Mouse (Mus musculus) forebrain, embryonic 10.5 days (tissue): ENCODE results near the gene Abl1. TPM values are rescaled to one million over a fixed set of nuclear protein-coding genes. Genes with fewer than 3 reads are reported as not detected.

Source experiments
- DNase-seq: peaks from one replicate; pipeline ENCODE4 v3.0.0-alpha.2; 2017; ENCODE audit warnings: low spot score; ENCODE audit errors: extremely low spot score
- H3K27ac ChIP-seq: fragments of 300-500 bp; sonication (generic); 2 replicates; pipeline ENCODE4 v1.5.1; 2016; ENCODE audit warnings: mild to moderate bottlenecking
- H3K27me3 ChIP-seq: fragments of 300-500 bp; sonication (generic); 2 replicates; pipeline ENCODE4 v1.6.1; 2016; ENCODE audit warnings: mild to moderate bottlenecking; ENCODE audit not compliant: poor library complexity, severe bottlenecking
- H3K36me3 ChIP-seq: fragments of 300-500 bp; sonication (generic); replicated peaks from 2 replicates; pipeline ENCODE4 v1.6.1; 2016; ENCODE audit warnings: mild to moderate bottlenecking, moderate library complexity
- H3K4me1 ChIP-seq: fragments of 300-500 bp; sonication (generic); 2 replicates; pipeline ENCODE4 v1.6.1; 2016
- H3K4me3 ChIP-seq: fragments of 300-500 bp; sonication (generic); 2 replicates; pipeline ENCODE4 v1.5.1; 2016; ENCODE audit warnings: mild to moderate bottlenecking, moderate library complexity
- H3K9me3 ChIP-seq: fragments of 300-500 bp; sonication (generic); 2 replicates; pipeline ENCODE4 v1.6.1; 2016; ENCODE audit warnings: mild to moderate bottlenecking, moderate library complexity
- WGBS: fragments of 180-500 bp; shearing (Covaris S2); methylation state at CpG from one replicate; pipeline ENCODE4 v1.1.7; 2016; 5-methylcytosine and 5-hydroxymethylcytosine counted together
- polyA plus RNA-seq: library from polyadenylated mRNA; unstranded; fragments of >200 nt; fragmentation: Nextera tagmentation; extraction: Ambion mirVana; gene quantifications from 2 replicates; pipeline ENCODE4 v1.2.1, GENCODE M21; 2016

Gene Abl1
- 51.0 and 51.9 TPM in 2 replicates for polyA plus RNA-seq

GRCm38 (mm10) chr2:31688074-31688925, at the start of gene Abl1:
Abl1 (plus strand) TSS chr2:31688376.
- Histone ChIP-seq H3K4me1 (peaks cover 39% of the 10 kb centered on the region), H3K36me3 (peaks cover 20% of the 10 kb centered on the region), H3K27me3 (no peaks in the 10 kb centered on the region), H3K27ac (peak within 1 kb of the TSS; percentile 97), H3K4me3 (peak within 1 kb of the TSS; percentile 80), H3K9me3 (no peaks in the 10 kb centered on the region)
- WGBS, result under 1% methylated on average over 63 of the region's 64 CpGs
- peak; percentile 96 for DNase-seq

- Histone ChIP-seq H3K27ac (peak overlapping the region; percentile 74; the same call in 1 of the 2 replicates), H3K36me3 (no peaks in the 10 kb centered on the region), H3K4me3 (peak overlapping the region; percentile 52), H3K4me1 (peaks cover 89% of the 10 kb centered on the region), H3K27me3 (peaks cover 100% of the 10 kb centered on the region), H3K9me3 (no peaks in the 10 kb centered on the region)
- under 1% methylated on average over 33 of the region's 34 CpGs for WGBS
- DNase-seq, result peak; percentile 37
These were observed 49.4 kb upstream of the Abl1 start for GRCm38 (mm10) chr2:31638581-31639465.

GRCm38 (mm10) chr2:31639466-31639760, 48.8 kb upstream of the Abl1 start:
- Histone ChIP-seq H3K4me1 (peaks cover 88% of the 10 kb centered on the region), H3K4me3 (peak overlapping the region; percentile 47), H3K27ac (peak overlapping the region; percentile 74; the same call in 1 of the 2 replicates), H3K27me3 (peaks cover 100% of the 10 kb centered on the region), H3K36me3 (no peaks in the 10 kb centered on the region), H3K9me3 (no peaks in the 10 kb centered on the region)
- DNase-seq, result no peak
- 0% methylated on average over 13 of the region's 13 CpGs for WGBS

- DNase-seq, result peak; percentile 43
- Histone ChIP-seq H3K4me3 (peak within 1 kb of the TSS; percentile 47), H3K27ac (peak within 1 kb of the TSS; percentile 74), H3K27me3 (peaks cover 100% of the 10 kb centered on the region), H3K9me3 (no peaks in the 10 kb centered on the region), H3K4me1 (peaks cover 81% of the 10 kb centered on the region), H3K36me3 (no peaks in the 10 kb centered on the region)
- WGBS, result under 1% methylated on average over 41 of the region's 41 CpGs
These were observed 48.1 kb upstream of the Abl1 start, which contains the start of gene Prdm12 for GRCm38 (mm10) chr2:31639901-31640608. Prdm12 (plus strand) TSS chr2:31640037.

- H3K36me3 ChIP-seq, result no peaks in the 10 kb centered on the region
- peak overlapping the region; percentile 47 for H3K4me3 ChIP-seq
- peak overlapping the region; percentile 74; the same call in 1 of the 2 replicates for H3K27ac ChIP-seq
- peak; percentile 72 for DNase-seq
- under 1% methylated on average over 48 of the region's 48 CpGs for WGBS
- H3K27me3 ChIP-seq, result peaks cover 100% of the 10 kb centered on the region
- H3K4me1 ChIP-seq, result peaks cover 73% of the 10 kb centered on the region
- no peaks in the 10 kb centered on the region for H3K9me3 ChIP-seq
These were observed 47.3 kb upstream of the Abl1 start for GRCm38 (mm10) chr2:31640609-31641507.

GRCm38 (mm10) chr2:31641508-31641830, 46.7 kb upstream of the Abl1 start:
- Histone ChIP-seq H3K27ac (peak overlapping the region; percentile 62; the same call in 1 of the 2 replicates), H3K27me3 (peaks cover 100% of the 10 kb centered on the region), H3K9me3 (no peaks in the 10 kb centered on the region), H3K36me3 (no peaks in the 10 kb centered on the region), H3K4me3 (peak overlapping the region; percentile 47), H3K4me1 (peaks cover 67% of the 10 kb centered on the region)
- no peak for DNase-seq
- 1% methylated on average over 11 of the region's 11 CpGs for WGBS

- H3K36me3 ChIP-seq, result no peaks in the 10 kb centered on the region
- no peaks in the 10 kb centered on the region for H3K9me3 ChIP-seq
- WGBS, result under 1% methylated on average over 18 of the region's 18 CpGs
- peaks cover 100% of the 10 kb centered on the region for H3K27me3 ChIP-seq
- peaks cover 63% of the 10 kb centered on the region for H3K4me1 ChIP-seq
- H3K4me3 ChIP-seq, result peak overlapping the region; percentile 47
- DNase-seq, result no peak
- H3K27ac ChIP-seq, result no peak overlapping the region
These were observed 46.2 kb upstream of the Abl1 start for GRCm38 (mm10) chr2:31641929-31642328.

GRCm38 (mm10) chr2:31653971-31654853, 34.0 kb upstream of the Abl1 start:
- Histone ChIP-seq H3K4me1 (peaks cover 18% of the 10 kb centered on the region), H3K4me3 (peak overlapping the region; percentile 62), H3K27me3 (peaks cover 100% of the 10 kb centered on the region), H3K36me3 (no peaks in the 10 kb centered on the region; the same call in 1 of the 2 replicates), H3K27ac (peak overlapping the region; percentile 25; the same call in 1 of the 2 replicates), H3K9me3 (peaks cover 8% of the 10 kb centered on the region; the same call in 1 of the 2 replicates)
- DNase-seq, result peak; percentile 40
- WGBS, result under 1% methylated on average over 109 of the region's 109 CpGs

- DNase-seq, result peak; percentile 50
- 6% methylated on average over 22 of the region's 22 CpGs for WGBS
- peaks cover 14% of the 10 kb centered on the region for H3K9me3 ChIP-seq
These were observed 33.2 kb upstream of the Abl1 start for GRCm38 (mm10) chr2:31654854-31655559.

GRCm38 (mm10) chr2:31656374-31656773, 31.8 kb upstream of the Abl1 start:
- Histone ChIP-seq H3K4me1 (peaks cover 18% of the 10 kb centered on the region), H3K27ac (no peak overlapping the region), H3K4me3 (no peak overlapping the region), H3K27me3 (peaks cover 94% of the 10 kb centered on the region), H3K9me3 (peaks cover 14% of the 10 kb centered on the region), H3K36me3 (no peaks in the 10 kb centered on the region; the same call in 1 of the 2 replicates)
- 87% methylated on average over 7 of the region's 7 CpGs for WGBS
- no peak for DNase-seq

More at GRCm38 (mm10) chr2:31654854-31655559, 33.2 kb upstream of the Abl1 start:
- H3K27ac ChIP-seq, result no peak overlapping the region
- H3K36me3 ChIP-seq, result no peaks in the 10 kb centered on the region; the same call in 1 of the 2 replicates
- peak overlapping the region; percentile 62 for H3K4me3 ChIP-seq
- peaks cover 100% of the 10 kb centered on the region for H3K27me3 ChIP-seq
- H3K4me1 ChIP-seq, result peaks cover 18% of the 10 kb centered on the region
